Mouse (Mus musculus) embryonic fibroblast, embryonic 13.5 days (primary cell): ENCODE results near the gene Clasrp. TPM values are rescaled to one million over a fixed set of nuclear protein-coding genes. Genes with fewer than 3 reads are reported as not detected.
"Not testable (repeated sequence)": the region's sequence is repeated elsewhere in the genome, so short reads cannot be mapped to it uniquely, and the experiment has no call there.

ENCODE experiments used
- H3K27ac ChIP-seq: 2 replicates; pipeline ENCODE4 v1.5.1; 2012; ENCODE audit warnings: low read length, control low read depth, inconsistent platforms; ENCODE audit not compliant: insufficient read depth
- H3K4me1 ChIP-seq: 2 replicates; pipeline ENCODE4 v1.6.1; 2011; ENCODE audit warnings: low read length; ENCODE audit not compliant: control insufficient read depth, insufficient read depth
- H3K4me3 ChIP-seq: 2 replicates; pipeline ENCODE4 v1.5.1; 2011; ENCODE audit warnings: mild to moderate bottlenecking, control low read depth, low read length; ENCODE audit not compliant: insufficient read depth
- CTCF ChIP-seq: IDR thresholded peaks from 2 replicates; pipeline ENCODE4 v1.5.1; 2011; ENCODE audit warnings: mild to moderate bottlenecking, control low read depth, low read length, moderate library complexity, borderline replicate concordance; ENCODE audit not compliant: insufficient read depth
- POLR2A ChIP-seq: IDR thresholded peaks from 2 replicates; pipeline ENCODE4 v1.6.1; 2011; ENCODE audit warnings: low read depth, mild to moderate bottlenecking, control low read depth, low read length, moderate library complexity
- polyA plus RNA-seq: library from polyadenylated mRNA; stranded (reverse); fragments of >200 nt; gene quantifications from 2 replicates; pipeline ENCODE4 v1.2.4, GENCODE M21; 2011; ENCODE audit warnings: low read depth; ENCODE audit not compliant: missing spikeins, insufficient read length

Clasrp gene
- polyA plus RNA-seq, 1 experiment, result 38.1 TPM

DNA sequence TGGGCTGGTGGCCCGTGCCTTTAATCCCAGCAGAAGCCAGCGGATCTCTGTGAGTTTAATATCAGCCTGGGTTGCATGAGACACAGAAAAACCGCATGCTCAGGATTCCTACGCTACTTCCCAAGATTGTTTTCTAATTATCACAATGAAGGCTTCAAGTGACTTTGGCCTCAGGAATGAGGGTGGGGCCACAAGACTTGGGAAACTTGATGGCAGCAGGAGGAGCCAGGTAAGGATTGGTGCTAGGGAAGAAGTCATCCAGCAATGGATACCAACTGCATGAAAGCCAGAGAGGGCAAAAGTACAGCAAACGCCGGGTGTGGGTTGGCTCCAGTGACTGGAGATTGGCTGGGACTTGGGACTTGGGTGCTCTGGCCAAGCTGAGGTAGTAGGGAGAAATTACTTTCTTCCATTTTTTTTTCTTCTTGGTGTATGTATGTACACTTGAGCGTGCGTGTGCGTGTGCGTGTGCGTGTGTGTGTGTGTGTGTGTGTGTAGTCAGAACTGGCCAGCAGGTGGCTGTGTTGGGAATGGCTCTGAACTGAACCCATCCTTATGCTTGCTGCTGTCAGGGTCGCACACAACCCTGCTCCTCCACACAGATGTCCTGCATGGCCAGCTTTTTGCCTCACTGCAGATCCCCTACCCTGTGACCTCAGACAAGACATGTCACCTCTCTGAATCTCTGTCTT, 5.5 kb upstream of the Clasrp start:
- Histone ChIP-seq H3K4me1 (no peaks in the 10 kb centered on the region), H3K27ac (peak overlapping the region; percentile 23; the same call in 1 of the 2 replicates), H3K4me3 (no peak overlapping the region)
- TF ChIP-seq POLR2A (no peak), CTCF (peak; percentile 32; the same call in 1 of the 2 replicates)

DNA sequence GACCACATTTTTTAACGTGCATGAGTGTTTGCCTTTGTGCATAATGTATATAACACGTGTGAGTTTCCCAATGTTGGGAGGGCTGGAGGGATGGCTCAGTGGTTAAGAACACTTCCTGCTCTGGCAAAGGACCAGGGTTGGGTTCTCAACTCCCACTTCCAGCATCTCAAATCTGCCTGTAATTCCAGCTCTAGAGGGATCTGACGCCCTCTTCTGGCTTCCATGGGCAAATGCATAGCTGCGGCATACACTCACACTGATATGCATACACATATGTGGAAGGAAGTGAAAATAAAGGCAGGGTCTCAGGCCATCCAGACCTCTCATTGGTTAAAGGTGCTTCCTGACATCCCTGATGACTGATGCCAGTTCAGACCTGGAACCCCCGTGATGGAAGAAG, 3.0 kb upstream of the Clasrp start:
- TF ChIP-seq CTCF (no peak), POLR2A (no peak)
- 0 out of 2 replicates have a peak, but pooled peaks cover 5% of the 10 kb centered on the region for H3K4me1 ChIP-seq
- no peak overlapping the region for H3K4me3 ChIP-seq
- H3K27ac ChIP-seq, result no peak overlapping the region

DNA sequence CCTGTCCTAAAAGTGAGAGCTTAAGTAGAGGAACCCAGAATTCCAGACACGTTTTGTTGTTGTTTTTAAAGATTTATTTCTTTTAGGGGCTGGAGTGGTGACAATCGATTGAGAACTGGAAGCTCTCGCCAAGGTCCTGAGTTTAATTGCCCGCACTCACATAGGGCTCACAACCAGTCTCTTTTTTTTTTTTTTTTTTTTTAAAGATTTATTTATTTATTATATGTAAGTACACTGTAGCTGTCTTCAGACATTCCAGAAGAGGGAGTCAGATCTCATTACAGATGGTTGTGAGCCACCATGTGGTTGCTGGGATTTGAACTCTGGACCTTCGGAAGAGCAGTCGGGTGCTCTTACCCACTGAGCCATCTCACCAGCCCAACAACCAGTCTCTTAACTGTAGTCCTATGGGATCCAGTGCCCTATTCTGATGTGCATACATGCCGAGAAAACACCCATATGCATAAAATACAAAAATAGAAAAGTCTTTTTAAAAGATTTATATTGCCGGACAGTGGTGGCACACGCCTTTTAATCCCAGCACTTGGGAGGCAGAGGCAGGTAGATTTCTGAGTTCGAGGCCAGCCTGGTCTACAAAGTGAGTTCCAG, 424 bp upstream of the Clasrp start:
- not testable (repeated sequence) for H3K27ac ChIP-seq, H3K4me1 ChIP-seq, H3K4me3 ChIP-seq

DNA sequence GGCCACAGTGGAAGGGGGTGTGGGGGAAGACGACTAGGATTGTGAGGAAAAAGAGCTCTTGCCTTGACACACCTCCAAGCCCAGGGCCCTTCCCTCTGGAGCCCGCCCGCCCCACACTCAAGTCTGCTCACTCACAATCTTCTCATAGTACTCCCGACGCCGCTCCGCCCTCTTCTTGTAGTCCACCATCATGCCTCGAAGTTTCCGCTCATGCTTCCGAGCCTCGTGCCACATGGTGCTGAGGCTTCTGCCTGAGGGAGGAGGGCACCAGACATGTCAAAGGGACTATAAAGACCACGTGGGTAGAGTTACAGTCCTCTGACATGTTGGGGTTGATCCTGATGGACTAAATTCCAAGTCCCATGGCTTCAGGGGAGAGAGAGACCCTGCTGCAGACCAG, 1.2 kb downstream of the Clasrp start:
- H3K4me1 ChIP-seq, result peaks cover 8% of the 10 kb centered on the region; the same call in 1 of the 2 replicates
- peak overlapping the region; percentile 84 for H3K4me3 ChIP-seq
- H3K27ac ChIP-seq, result no peak overlapping the region
- TF ChIP-seq CTCF, result no peak
- no peak for TF ChIP-seq POLR2A

DNA sequence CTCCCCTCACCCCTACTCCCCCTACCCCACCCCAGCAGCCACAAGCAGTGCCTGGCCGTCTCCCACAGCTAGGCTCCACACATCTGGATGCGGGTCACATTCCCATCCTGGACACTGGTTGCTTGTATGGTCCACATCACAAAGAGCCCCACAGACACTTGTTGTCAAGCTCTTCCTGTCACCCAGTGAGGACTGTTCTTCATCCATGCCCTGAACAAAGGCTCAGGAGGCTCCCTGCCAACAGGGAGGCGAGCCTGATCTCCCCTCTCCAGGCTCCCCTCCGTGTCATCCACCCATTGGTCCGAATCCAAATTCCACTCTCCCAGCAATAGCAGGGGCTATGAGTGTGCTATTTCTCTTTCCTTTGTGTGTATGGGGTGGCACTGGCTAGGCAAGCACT, 3.7 kb downstream of the Clasrp start:
- H3K4me1 ChIP-seq, result peaks cover 8% of the 10 kb centered on the region; the same call in 1 of the 2 replicates
- TF ChIP-seq POLR2A, result no peak
- no peak for TF ChIP-seq CTCF
- no peak overlapping the region for H3K27ac ChIP-seq
- no peak overlapping the region for H3K4me3 ChIP-seq

DNA sequence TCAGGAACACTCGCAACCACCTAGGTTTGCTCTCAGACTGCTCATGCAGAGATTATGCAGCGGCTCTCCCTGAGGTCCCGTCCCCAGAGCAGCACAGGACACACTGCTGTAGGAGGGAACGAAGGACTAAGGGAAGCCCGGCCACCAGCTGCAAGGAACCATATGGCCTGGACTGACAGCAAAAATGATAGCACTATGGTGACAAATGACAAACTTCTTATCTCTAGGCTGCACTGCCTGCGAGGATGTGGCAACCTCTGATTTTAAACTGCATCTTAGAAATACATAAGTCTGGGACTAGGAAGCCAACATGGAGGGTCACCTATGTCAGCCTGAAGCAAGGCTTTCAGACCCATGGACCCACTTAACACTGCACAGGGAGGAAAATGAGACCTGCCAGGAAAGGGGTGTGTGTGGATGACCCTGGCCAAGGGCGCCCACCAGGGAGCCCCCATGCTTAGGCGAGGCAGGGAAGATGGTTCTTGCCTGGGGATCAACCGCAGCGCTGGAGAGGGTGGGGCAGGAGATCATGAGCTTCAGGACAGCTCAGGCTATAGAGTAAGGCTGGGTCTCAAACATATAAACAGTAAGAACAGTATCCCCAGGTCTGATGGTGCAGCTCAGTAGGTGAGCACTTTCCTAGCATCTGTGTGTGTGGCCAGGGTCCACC, 11.1 kb downstream of the Clasrp start:
- TF ChIP-seq POLR2A, result no peak
- TF ChIP-seq CTCF, result no peak
- Histone ChIP-seq H3K27ac (no peak overlapping the region), H3K4me3 (no peak overlapping the region), H3K4me1 (no peaks in the 10 kb centered on the region)

DNA sequence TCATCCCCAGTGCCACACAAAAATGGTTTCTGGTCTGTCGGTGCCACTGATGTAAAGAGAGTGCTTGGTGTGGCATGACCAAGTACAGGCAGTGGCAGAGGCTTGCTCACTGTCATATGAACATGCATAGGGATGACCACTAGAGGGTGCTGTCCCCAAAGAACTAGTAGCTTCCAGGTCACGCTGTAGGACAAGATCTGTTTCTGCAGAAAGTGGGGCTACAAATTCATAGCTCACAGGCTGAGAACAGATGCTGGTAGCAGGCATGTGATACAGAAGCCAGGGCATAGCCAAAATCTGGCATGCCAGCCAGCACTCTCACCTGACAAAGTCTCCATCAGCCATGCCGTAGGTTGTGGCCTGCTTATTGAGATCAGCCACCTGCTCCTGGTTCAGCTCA, 14.4 kb downstream of the Clasrp start:
- no peaks in the 10 kb centered on the region for H3K4me1 ChIP-seq
- TF ChIP-seq CTCF, result peak; percentile 57; the same call in 1 of the 2 replicates
- no peak for TF ChIP-seq POLR2A
- H3K4me3 ChIP-seq, result no peak overlapping the region
- H3K27ac ChIP-seq, result no peak overlapping the region

DNA sequence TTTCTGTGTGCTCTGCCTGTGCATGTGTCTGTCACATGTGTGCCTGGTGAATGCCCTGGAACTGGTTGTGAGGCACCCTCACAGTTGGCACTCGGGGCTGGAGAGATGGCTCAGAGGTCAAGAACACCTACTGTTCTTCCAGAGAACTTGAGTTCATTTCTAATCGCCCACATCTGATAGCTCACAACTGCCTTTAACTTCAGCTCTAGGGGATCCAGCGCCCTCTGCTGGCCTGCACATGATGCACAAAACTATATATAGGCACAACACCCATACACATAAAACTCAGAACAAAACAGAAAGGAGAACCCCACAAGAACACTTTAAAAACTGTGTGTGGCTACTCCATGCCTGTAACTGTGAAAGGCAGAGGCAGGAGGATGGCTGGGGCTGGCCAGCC, 15.1 kb downstream of the Clasrp start:
- no peak overlapping the region for H3K27ac ChIP-seq
- no peaks in the 10 kb centered on the region for H3K4me1 ChIP-seq
- peak; percentile 59; the same call in 1 of the 2 replicates for TF ChIP-seq CTCF
- no peak for TF ChIP-seq POLR2A
- no peak overlapping the region for H3K4me3 ChIP-seq

DNA sequence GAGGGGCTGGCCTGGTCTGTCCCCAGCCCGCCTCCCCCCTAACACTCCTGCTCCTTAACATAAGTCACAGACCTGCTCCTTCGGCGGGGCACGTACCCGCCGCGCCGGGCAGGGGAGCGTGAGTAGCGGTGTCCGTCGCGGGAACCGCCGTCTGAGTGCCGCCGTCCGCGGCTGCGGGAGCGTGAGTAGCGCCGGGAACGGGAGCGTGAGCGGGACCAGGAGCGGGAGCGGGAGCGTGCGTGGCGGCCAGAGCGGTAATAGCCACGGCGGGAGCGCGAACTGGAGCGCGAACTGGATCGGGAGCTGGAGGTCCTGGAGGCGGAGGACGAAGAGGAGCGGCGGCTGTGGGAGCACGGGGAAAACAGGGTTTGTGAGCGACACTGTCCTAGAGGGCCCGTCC, 18.0 kb downstream of the Clasrp start:
- TF ChIP-seq CTCF (no peak), POLR2A (no peak)
- Histone ChIP-seq H3K4me3 (no peak overlapping the region), H3K27ac (no peak overlapping the region), H3K4me1 (no peaks in the 10 kb centered on the region)

DNA sequence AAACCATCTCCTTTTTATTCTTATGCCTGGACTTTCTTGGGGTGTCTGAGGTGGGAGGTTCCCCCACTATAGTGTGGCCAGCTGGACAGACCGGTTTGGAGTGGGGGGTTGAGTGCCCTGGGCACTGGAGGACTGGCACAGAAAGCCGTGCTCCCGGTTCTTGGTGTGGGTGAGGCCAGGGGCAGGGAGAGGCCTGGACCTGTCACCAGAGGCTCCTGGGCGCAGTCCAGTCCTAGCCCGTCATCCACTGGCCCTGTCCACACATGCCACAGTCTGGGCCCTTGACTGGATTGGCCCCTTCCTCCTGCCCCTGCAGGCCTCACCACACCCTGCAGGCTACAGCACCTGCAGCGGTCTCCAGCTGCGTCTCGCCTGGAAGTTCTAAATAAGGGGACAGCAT, 23.7 kb downstream of the Clasrp start:
- Histone ChIP-seq H3K27ac (no peak overlapping the region), H3K4me1 (no peaks in the 10 kb centered on the region), H3K4me3 (no peak overlapping the region)
- TF ChIP-seq CTCF, result no peak
- no peak for TF ChIP-seq POLR2A
